Mouse (Mus musculus) stomach, postnatal 0 days (tissue): ENCODE results near the gene Slc35b2.

ENCODE experiments used
- CTCF ChIP-seq: IDR thresholded peaks from 2 replicates; pipeline ENCODE4 v1.5.1; 2016; ENCODE audit warnings: antibody characterized with exemption, low read depth, mild to moderate bottlenecking, moderate library complexity
- EP300 ChIP-seq: optimal IDR thresholded peaks from 2 replicates; pipeline ENCODE3; 2016; ENCODE audit warnings: antibody characterized with exemption

DNA sequence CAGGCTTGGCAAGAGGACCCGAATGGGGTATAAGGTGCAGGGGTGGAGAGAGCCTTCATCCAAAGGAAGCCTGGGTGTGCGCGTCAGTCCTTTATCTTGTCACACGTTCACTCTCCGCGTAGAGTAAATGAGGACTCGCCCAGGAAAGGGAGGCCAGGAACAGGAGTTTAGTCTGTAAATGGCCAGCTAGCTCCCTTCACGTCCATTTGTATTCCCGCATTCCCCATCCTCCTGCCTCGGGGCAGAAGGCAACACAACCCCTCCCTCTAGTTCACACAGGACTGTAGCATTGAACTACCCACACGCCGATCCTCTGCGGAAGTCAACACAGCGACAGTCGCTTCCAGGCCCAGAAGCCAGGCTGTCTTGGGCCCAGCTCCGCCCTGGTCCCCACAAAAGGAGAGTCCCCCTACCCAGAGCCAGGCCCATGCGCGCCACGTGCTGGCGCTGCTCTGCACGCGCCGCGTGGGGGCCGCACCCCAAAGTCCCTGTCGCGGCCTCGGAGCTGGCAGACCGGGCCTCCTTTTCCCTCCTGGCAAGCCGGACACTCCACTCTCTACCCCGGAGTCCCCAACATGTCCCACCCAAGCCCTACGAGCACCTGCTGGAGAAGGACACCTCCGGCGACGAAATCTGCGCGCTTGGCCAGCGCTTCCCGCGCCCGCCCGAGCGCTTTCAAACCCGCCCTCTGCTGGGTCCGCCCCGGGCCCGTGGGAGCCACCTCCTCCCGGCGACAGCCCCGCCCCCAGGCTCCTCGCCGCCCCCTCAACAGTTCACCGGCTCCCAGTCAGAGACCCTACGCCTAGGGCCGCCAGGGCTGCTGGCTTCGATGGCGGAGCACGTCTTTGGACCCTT is 31.4 kb downstream of the Slc35b2 start:
- TF ChIP-seq CTCF: no peak; the same call in 1 of the 2 replicates
- TF ChIP-seq EP300: no peak
